Mouse (Mus musculus) ES-E14 (cell line): ENCODE data around the gene Acot3.

Source experiments
- CHD2 ChIP-seq: IDR thresholded peaks from 2 replicates; pipeline ENCODE4 v1.6.1; 2014; ENCODE audit warnings: mild to moderate bottlenecking, low read depth, low read length, inconsistent platforms
- HCFC1 ChIP-seq: IDR thresholded peaks from 2 replicates; pipeline ENCODE4 v1.6.1; 2012; ENCODE audit warnings: low read length, inconsistent platforms, borderline replicate concordance; ENCODE audit not compliant: insufficient read depth
- ZNF384 ChIP-seq: IDR thresholded peaks from 2 replicates; pipeline ENCODE4 v1.6.1; 2012; ENCODE audit warnings: low read depth, low read length, inconsistent platforms

DNA sequence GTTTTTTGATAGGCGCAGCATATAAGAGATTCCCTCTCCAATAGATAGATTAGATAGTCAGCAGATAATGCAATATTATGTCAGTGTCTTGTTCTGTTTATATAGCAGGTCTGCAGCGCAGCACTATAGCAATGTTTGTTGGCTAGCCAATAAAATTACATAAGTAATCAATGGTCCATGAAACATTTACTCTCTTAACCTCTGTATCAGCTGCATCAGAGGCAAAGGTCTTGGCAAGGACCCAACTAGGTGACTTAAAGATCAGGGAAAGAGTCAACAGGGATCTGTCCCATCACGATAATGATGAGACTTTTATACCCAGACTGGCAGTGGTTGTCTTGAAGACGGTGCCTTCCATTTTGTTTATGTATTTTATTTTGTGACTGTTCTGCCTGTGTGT, 19.1 kb upstream of the Acot3 start:
- TF ChIP-seq ZNF384: no peak
- no peak for TF ChIP-seq CHD2
- no peak for TF ChIP-seq HCFC1
